Mouse (Mus musculus): ENCODE measurements at regions not wholly inside any gene's neighbourhood (a gene's known extent, or its start where the extent isn't known, plus 50 kb on each side); places are given as distances from the start of the nearest gene placed in this dataset.

DNA sequence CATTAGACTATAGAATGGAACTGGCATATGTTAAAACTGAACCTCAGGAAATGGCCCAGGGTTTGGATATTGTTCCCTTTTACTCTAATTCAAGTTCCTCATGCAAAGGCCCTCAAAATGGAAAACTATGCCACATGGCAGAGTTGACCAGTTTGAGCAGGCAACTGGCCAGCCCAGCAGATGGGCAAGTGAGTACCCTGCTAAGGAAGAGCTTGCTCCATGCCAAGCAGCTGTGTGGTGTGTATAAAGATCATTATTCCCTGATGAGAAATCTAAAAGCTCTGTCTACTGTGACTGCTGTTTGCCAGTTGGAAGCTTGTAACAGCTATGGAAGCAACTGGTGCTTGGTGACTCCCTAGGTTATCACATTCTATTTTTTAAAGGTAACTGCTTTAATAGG lies 453.4 kb upstream of the Foxg1 start:
- no peak for TF ChIP-seq POLR2AphosphoS5 (IDR thresholded peaks at IDR 0.05; ENCODE audit: insufficient replicate concordance, low read depth, low read length)
- TF ChIP-seq CTCF (IDR thresholded peaks at IDR 0.05; ENCODE audit: low read depth, low read length), result no peak
- TF ChIP-seq TAL1 (conservative IDR thresholded peaks at IDR 0.05; ENCODE audit: low read depth, low read length), result no peak

Data from G1E (cell line).